Mouse (Mus musculus) neural tube, embryonic 15.5 days (tissue): ENCODE results near the gene Wwc1. TPM values are rescaled to one million over a fixed set of nuclear protein-coding genes. Genes with fewer than 3 reads are reported as not detected.
"Not testable (repeated sequence)": the region's sequence is repeated elsewhere in the genome, so short reads cannot be mapped to it uniquely, and the experiment has no call there.

Experiments used
- ATAC-seq: fragments of 200-750 bp; cut with Nextera tagmentation; 2 replicates; pipeline ENCODE4 v1.8.0; 2017; ENCODE audit warnings: mild to moderate bottlenecking, moderate TSS enrichment, moderate library complexity; ENCODE audit not compliant: low FRiP score
- H3K27ac ChIP-seq: fragments of 300-500 bp; sonication (generic); replicated peaks from 2 replicates; pipeline ENCODE4 v1.5.1; 2015; ENCODE audit warnings: mild to moderate bottlenecking, inconsistent platforms
- H3K27me3 ChIP-seq: fragments of 300-500 bp; sonication (generic); replicated peaks from 2 replicates; pipeline ENCODE4 v1.6.1; 2015; ENCODE audit warnings: inconsistent platforms
- H3K36me3 ChIP-seq: fragments of 300-500 bp; sonication (generic); 2 replicates; pipeline ENCODE4 v1.6.1; 2015; ENCODE audit warnings: inconsistent platforms
- H3K4me1 ChIP-seq: fragments of 300-500 bp; sonication (generic); 2 replicates; pipeline ENCODE4 v1.6.1; 2015; ENCODE audit warnings: inconsistent platforms
- H3K4me2 ChIP-seq: fragments of 300-500 bp; sonication (generic); 2 replicates; pipeline ENCODE4 v1.6.1; 2015; ENCODE audit warnings: inconsistent platforms, mild to moderate bottlenecking, moderate library complexity
- H3K4me3 ChIP-seq: fragments of 300-500 bp; sonication (generic); replicated peaks from 2 replicates; pipeline ENCODE4 v1.5.1; 2015; ENCODE audit warnings: mild to moderate bottlenecking, inconsistent platforms
- H3K9ac ChIP-seq: fragments of 300-500 bp; sonication (generic); replicated peaks from 2 replicates; pipeline ENCODE4 v1.6.1; 2015; ENCODE audit warnings: mild to moderate bottlenecking, inconsistent platforms
- H3K9me3 ChIP-seq: fragments of 300-500 bp; sonication (generic); replicated peaks from 2 replicates; pipeline ENCODE4 v1.6.1; 2016; ENCODE audit warnings: inconsistent platforms
- WGBS: fragments of 180-500 bp; shearing (Covaris S2); methylation state at CpG from one replicate; pipeline ENCODE4 v1.1.7; 2015; ENCODE audit warnings: mixed read lengths; 5-methylcytosine and 5-hydroxymethylcytosine counted together
- polyA plus RNA-seq: library from polyadenylated mRNA; unstranded; fragments of >200 nt; fragmentation: Nextera tagmentation; extraction: Ambion mirVana; gene quantifications from 2 replicates; pipeline ENCODE4 v1.2.1, GENCODE M21; 2015

Gene Wwc1
- polyA plus RNA-seq, 1 experiment from 2014 or later = 7.0 TPM

- H3K9ac ChIP-seq = no peak overlapping the region
Observed at GRCm38 (mm10) chr11:35866140-35866539, 114.2 kb downstream of the Wwc1 start.

GRCm38 (mm10) chr11:35864981-35865604 lies 115.2 kb downstream of the Wwc1 start:
- peak overlapping the region; percentile 28 for H3K4me2 ChIP-seq
- peaks cover 29% of the 10 kb centered on the region for H3K4me1 ChIP-seq
- no peaks in the 10 kb centered on the region for H3K9me3 ChIP-seq
- no peaks in the 10 kb centered on the region for H3K27me3 ChIP-seq
- no peak overlapping the region for H3K9ac ChIP-seq
- no peak overlapping the region for H3K4me3 ChIP-seq
- WGBS = 8% methylated on average over 9 of the region's 9 CpGs
- H3K27ac ChIP-seq = peak overlapping the region; percentile 80
- H3K36me3 ChIP-seq = 0 out of 2 replicates have a peak, but pooled peaks cover 13% of the 10 kb centered on the region
- peak; percentile 92 for ATAC-seq

More at GRCm38 (mm10) chr11:35866140-35866539, 114.2 kb downstream of the Wwc1 start:
- no peak overlapping the region for H3K4me3 ChIP-seq
- H3K27ac ChIP-seq = peak overlapping the region; percentile 80
- H3K27me3 ChIP-seq = no peaks in the 10 kb centered on the region
- peaks cover 29% of the 10 kb centered on the region for H3K4me1 ChIP-seq
- H3K4me2 ChIP-seq = no peak overlapping the region
- 0 out of 2 replicates have a peak, but pooled peaks cover 13% of the 10 kb centered on the region for H3K36me3 ChIP-seq
- H3K9me3 ChIP-seq = no peaks in the 10 kb centered on the region
- ATAC-seq = no peak
- 22% methylated on average over 7 of the region's 7 CpGs for WGBS

- H3K27ac ChIP-seq = no peak overlapping the region
- no peaks in the 10 kb centered on the region for H3K9me3 ChIP-seq
- no peak overlapping the region for H3K4me3 ChIP-seq
- ATAC-seq = no peak
- H3K4me2 ChIP-seq = no peak overlapping the region
- WGBS = 74% methylated on average over 5 of the region's 5 CpGs
- H3K27me3 ChIP-seq = no peaks in the 10 kb centered on the region
- 0 out of 2 replicates have a peak, but pooled peaks cover 4% of the 10 kb centered on the region for H3K36me3 ChIP-seq
- H3K9ac ChIP-seq = no peak overlapping the region
- peaks cover 29% of the 10 kb centered on the region for H3K4me1 ChIP-seq
Observed at GRCm38 (mm10) chr11:35863653-35864052, 116.7 kb downstream of the Wwc1 start.

- Histone ChIP-seq H3K9me3 (no peaks in the 10 kb centered on the region), H3K27me3 (no peaks in the 10 kb centered on the region), H3K27ac (peak overlapping the region; percentile 77; the same call in 1 of the 2 replicates), H3K9ac (no peak overlapping the region), H3K36me3 (no peaks in the 10 kb centered on the region), H3K4me3 (no peak overlapping the region), H3K4me1 (peaks cover 19% of the 10 kb centered on the region), H3K4me2 (no peak overlapping the region)
- no peak for ATAC-seq
- WGBS = 69% methylated on average over 12 of the region's 12 CpGs
Observed at GRCm38 (mm10) chr11:35857395-35858067, 122.8 kb downstream of the Wwc1 start.

GRCm38 (mm10) chr11:35856359-35857040 lies 123.8 kb downstream of the Wwc1 start:
- Histone ChIP-seq H3K4me1 (peaks cover 19% of the 10 kb centered on the region), H3K4me3 (no peak overlapping the region), H3K27me3 (no peaks in the 10 kb centered on the region), H3K9me3 (no peaks in the 10 kb centered on the region), H3K27ac (peak overlapping the region; percentile 77), H3K36me3 (peaks cover 4% of the 10 kb centered on the region; the same call in 1 of the 2 replicates), H3K9ac (no peak overlapping the region), H3K4me2 (no peak overlapping the region)
- peak; percentile 88 for ATAC-seq
- 19% methylated on average over 11 of the region's 11 CpGs for WGBS

GRCm38 (mm10) chr11:35855567-35855966 lies 124.8 kb downstream of the Wwc1 start:
- no peak for ATAC-seq
- peaks cover 19% of the 10 kb centered on the region for H3K4me1 ChIP-seq
- H3K36me3 ChIP-seq = peaks cover 10% of the 10 kb centered on the region; the same call in 1 of the 2 replicates
- no peaks in the 10 kb centered on the region for H3K9me3 ChIP-seq
- H3K9ac ChIP-seq = no peak overlapping the region
- 67% methylated on average over 7 of the region's 9 CpGs for WGBS
- H3K27ac ChIP-seq = no peak overlapping the region
- no peaks in the 10 kb centered on the region for H3K27me3 ChIP-seq
- no peak overlapping the region for H3K4me2 ChIP-seq
- H3K4me3 ChIP-seq = no peak overlapping the region

GRCm38 (mm10) chr11:35854941-35855340 lies 125.4 kb downstream of the Wwc1 start:
- ATAC-seq = no peak
- H3K27ac ChIP-seq = no peak overlapping the region
- peaks cover 19% of the 10 kb centered on the region for H3K4me1 ChIP-seq
- peaks cover 10% of the 10 kb centered on the region; the same call in 1 of the 2 replicates for H3K36me3 ChIP-seq
- H3K4me2 ChIP-seq = no peak overlapping the region
- no peaks in the 10 kb centered on the region for H3K9me3 ChIP-seq
- H3K4me3 ChIP-seq = no peak overlapping the region
- no peaks in the 10 kb centered on the region for H3K27me3 ChIP-seq
- H3K9ac ChIP-seq = no peak overlapping the region
- 60% methylated on average over 5 of the region's 5 CpGs for WGBS

- Histone ChIP-seq H3K4me1 (peaks cover 19% of the 10 kb centered on the region), H3K27ac (no peak overlapping the region), H3K4me2 (no peak overlapping the region), H3K36me3 (peaks cover 10% of the 10 kb centered on the region; the same call in 1 of the 2 replicates), H3K9ac (no peak overlapping the region), H3K9me3 (no peaks in the 10 kb centered on the region), H3K27me3 (no peaks in the 10 kb centered on the region), H3K4me3 (no peak overlapping the region)
- no peak for ATAC-seq
- WGBS = 98% methylated on average over 4 of the region's 4 CpGs
Observed at GRCm38 (mm10) chr11:35853651-35854050, 126.7 kb downstream of the Wwc1 start.

- H3K4me1 ChIP-seq = peaks cover 19% of the 10 kb centered on the region
- H3K9ac ChIP-seq = no peak overlapping the region
- WGBS = 54% methylated on average over 4 of the region's 4 CpGs
- no peak overlapping the region for H3K27ac ChIP-seq
- no peak overlapping the region for H3K4me2 ChIP-seq
- no peak for ATAC-seq
- H3K36me3 ChIP-seq = peaks cover 10% of the 10 kb centered on the region; the same call in 1 of the 2 replicates
- no peak overlapping the region for H3K4me3 ChIP-seq
- no peaks in the 10 kb centered on the region for H3K27me3 ChIP-seq
- no peaks in the 10 kb centered on the region for H3K9me3 ChIP-seq
Observed at GRCm38 (mm10) chr11:35852731-35853130, 127.6 kb downstream of the Wwc1 start.

GRCm38 (mm10) chr11:35844299-35844698 lies 136.0 kb downstream of the Wwc1 start:
- WGBS = 90% methylated on average over 9 of the region's 9 CpGs
- Histone ChIP-seq H3K27ac (no peak overlapping the region), H3K4me2 (no peak overlapping the region), H3K9me3 (no peaks in the 10 kb centered on the region), H3K9ac (no peak overlapping the region), H3K4me3 (no peak overlapping the region), H3K4me1 (no peaks in the 10 kb centered on the region), H3K36me3 (peaks cover 3% of the 10 kb centered on the region), H3K27me3 (no peaks in the 10 kb centered on the region)
- no peak for ATAC-seq

GRCm38 (mm10) chr11:35842560-35842959 lies 137.8 kb downstream of the Wwc1 start:
- H3K36me3 ChIP-seq, H3K9me3 ChIP-seq, H3K27ac ChIP-seq, ATAC-seq, H3K27me3 ChIP-seq, H3K4me1 ChIP-seq, H3K4me2 ChIP-seq, H3K4me3 ChIP-seq, H3K9ac ChIP-seq: not testable (repeated sequence)
- WGBS = 82% methylated on average over 4 of the region's 4 CpGs
